Mouse (Mus musculus) stomach, postnatal 0 days (tissue): ENCODE measurements around the gene Rpain. TPM values are rescaled to one million over a fixed set of nuclear protein-coding genes. Genes with fewer than 3 reads are reported as not detected.
A peak's percentile ranks its signal among the peaks of the same experiment; 100 is the strongest.

Experiments used
- ATAC-seq: fragments of 200-750 bp; cut with Nextera tagmentation; 2 replicates; pipeline ENCODE4 v1.8.0; 2017; ENCODE audit not compliant: low FRiP score, low TSS enrichment
- DNase-seq: peaks from one replicate; pipeline ENCODE4 v3.0.0-alpha.2; 2016; ENCODE audit warnings: low spot score
- H3K27ac ChIP-seq: fragments of 300-500 bp; sonication (generic); replicated peaks from 2 replicates; pipeline ENCODE4 v1.5.1; 2014; ENCODE audit warnings: mild to moderate bottlenecking, control low read depth
- H3K27me3 ChIP-seq: fragments of 300-500 bp; sonication (generic); 2 replicates; pipeline ENCODE4 v1.6.1; 2014; ENCODE audit warnings: low read length; ENCODE audit not compliant: control insufficient read depth, insufficient read depth
- H3K36me3 ChIP-seq: fragments of 300-500 bp; sonication (generic); 2 replicates; pipeline ENCODE4 v1.6.1; 2014; ENCODE audit warnings: low read length, mixed read lengths; ENCODE audit not compliant: control insufficient read depth, insufficient read depth
- H3K4me1 ChIP-seq: fragments of 300-500 bp; sonication (generic); replicated peaks from 2 replicates; pipeline ENCODE4 v1.6.1; 2014; ENCODE audit warnings: antibody characterized with exemption; ENCODE audit not compliant: control insufficient read depth, insufficient read depth
- H3K4me2 ChIP-seq: fragments of 300-500 bp; sonication (generic); replicated peaks from 2 replicates; pipeline ENCODE4 v1.6.1; 2014; ENCODE audit warnings: low read depth, mild to moderate bottlenecking, control low read depth, moderate library complexity
- H3K4me3 ChIP-seq: fragments of 300-500 bp; sonication (generic); 2 replicates; pipeline ENCODE4 v1.5.1; 2014; ENCODE audit warnings: low read depth, low read length, control low read depth
- H3K9ac ChIP-seq: fragments of 300-500 bp; sonication (generic); 2 replicates; pipeline ENCODE4 v1.6.1; 2014; ENCODE audit warnings: mild to moderate bottlenecking, low read length, control low read depth, mixed read lengths
- H3K9me3 ChIP-seq: fragments of 300-500 bp; sonication (generic); 2 replicates; pipeline ENCODE4 v1.6.1; 2016; ENCODE audit warnings: low read length; ENCODE audit not compliant: control insufficient read depth
- CTCF ChIP-seq: IDR thresholded peaks from 2 replicates; pipeline ENCODE4 v1.5.1; 2016; ENCODE audit warnings: antibody characterized with exemption, low read depth, mild to moderate bottlenecking, moderate library complexity
- EP300 ChIP-seq: optimal IDR thresholded peaks from 2 replicates; pipeline ENCODE3; 2016; ENCODE audit warnings: antibody characterized with exemption
- WGBS: fragments of 180-500 bp; shearing (Covaris S2); extraction: QIAGEN DNeasy Blood & Tissue Kit; methylation state at CpG from one replicate; pipeline ENCODE4 v1.1.7; 2014; 5-methylcytosine and 5-hydroxymethylcytosine counted together
- polyA plus RNA-seq: library from polyadenylated mRNA; unstranded; fragments of >200 nt; fragmentation: Nextera tagmentation; extraction: Ambion mirVana; gene quantifications from 2 replicates; pipeline ENCODE4 v1.2.1, GENCODE M21; 2015

Rpain gene
- polyA plus RNA-seq, 1 experiment from 2014 or later = 42.2 TPM

GRCm38 (mm10) chr11:71004316-71004773 lies 34.3 kb downstream of the Rpain start, which contains the start of gene Dhx33:
Gene Dhx33, minus strand, starts transcription at chr11:71004437.
- H3K9ac ChIP-seq = peak within 1 kb of the TSS; percentile 69
- no peaks in the 10 kb centered on the region for H3K27me3 ChIP-seq
- H3K27ac ChIP-seq = peak within 1 kb of the TSS; percentile 76
- H3K4me3 ChIP-seq = peak within 1 kb of the TSS; percentile 91
- ATAC-seq = peak; percentile 96
- no peak for TF ChIP-seq EP300
- TF ChIP-seq CTCF = peak; percentile 59
- peaks cover 4% of the 10 kb centered on the region for H3K36me3 ChIP-seq
- H3K4me1 ChIP-seq = 0 out of 2 replicates have a peak, but pooled peaks cover 2% of the 10 kb centered on the region
- WGBS = under 1% methylated on average over 35 of the region's 35 CpGs
- peak within 1 kb of the TSS; percentile 84 for H3K4me2 ChIP-seq
- no peaks in the 10 kb centered on the region for H3K9me3 ChIP-seq
- DNase-seq = peak; percentile 98

GRCm38 (mm10) chr11:71005046-71005445 lies 35.0 kb downstream of the Rpain start:
- peaks cover 10% of the 10 kb centered on the region for H3K36me3 ChIP-seq
- TF ChIP-seq CTCF (no peak), EP300 (no peak)
- no peaks in the 10 kb centered on the region for H3K27me3 ChIP-seq
- H3K4me3 ChIP-seq = peak overlapping the region; percentile 91; the same call in 1 of the 2 replicates
- peak overlapping the region; percentile 13; the same call in 1 of the 2 replicates for H3K9ac ChIP-seq
- peak overlapping the region; percentile 48 for H3K4me2 ChIP-seq
- 0 out of 2 replicates have a peak, but pooled peaks cover 2% of the 10 kb centered on the region for H3K4me1 ChIP-seq
- WGBS = 41% methylated on average over 5 of the region's 5 CpGs
- no peak overlapping the region for H3K27ac ChIP-seq
- ATAC-seq (no peak), DNase-seq (no peak)
- no peaks in the 10 kb centered on the region for H3K9me3 ChIP-seq

- no peak overlapping the region for H3K27ac ChIP-seq
- WGBS = 92% methylated on average over 6 of the region's 6 CpGs
- no peak overlapping the region for H3K4me3 ChIP-seq
- H3K4me1 ChIP-seq = 0 out of 2 replicates have a peak, but pooled peaks cover 2% of the 10 kb centered on the region
- H3K9ac ChIP-seq = no peak overlapping the region
- H3K27me3 ChIP-seq = no peaks in the 10 kb centered on the region
- peaks cover 15% of the 10 kb centered on the region for H3K36me3 ChIP-seq
- no peak for ATAC-seq
- H3K4me2 ChIP-seq = no peak overlapping the region
- no peaks in the 10 kb centered on the region for H3K9me3 ChIP-seq
- no peak for TF ChIP-seq EP300
- TF ChIP-seq CTCF = no peak
- no peak for DNase-seq
Observed at GRCm38 (mm10) chr11:71007026-71007425, 37.0 kb downstream of the Rpain start.

GRCm38 (mm10) chr11:71007831-71008230 lies 37.8 kb downstream of the Rpain start:
- WGBS = 78% methylated on average over 7 of the region's 7 CpGs
- ATAC-seq = no peak
- TF ChIP-seq EP300 = no peak
- TF ChIP-seq CTCF = no peak

GRCm38 (mm10) chr11:71008321-71008720 lies 38.3 kb downstream of the Rpain start:
- no peak overlapping the region for H3K27ac ChIP-seq
- H3K36me3 ChIP-seq = peaks cover 15% of the 10 kb centered on the region
- TF ChIP-seq CTCF = no peak
- TF ChIP-seq EP300 = no peak
- H3K4me3 ChIP-seq = no peak overlapping the region
- H3K4me1 ChIP-seq = no peaks in the 10 kb centered on the region
- no peaks in the 10 kb centered on the region for H3K27me3 ChIP-seq
- H3K9me3 ChIP-seq = no peaks in the 10 kb centered on the region
- no peak overlapping the region for H3K4me2 ChIP-seq
- DNase-seq (no peak), ATAC-seq (no peak)
- no peak overlapping the region for H3K9ac ChIP-seq
- 85% methylated on average over 3 of the region's 3 CpGs for WGBS

More at GRCm38 (mm10) chr11:71007831-71008230, 37.8 kb downstream of the Rpain start:
- no peak overlapping the region for H3K27ac ChIP-seq
- 0 out of 2 replicates have a peak, but pooled peaks cover 1% of the 10 kb centered on the region for H3K4me1 ChIP-seq
- H3K9me3 ChIP-seq = no peaks in the 10 kb centered on the region
- no peak for DNase-seq
- no peaks in the 10 kb centered on the region for H3K27me3 ChIP-seq
- no peak overlapping the region for H3K4me2 ChIP-seq
- no peak overlapping the region for H3K4me3 ChIP-seq
- H3K36me3 ChIP-seq = peaks cover 15% of the 10 kb centered on the region
- no peak overlapping the region for H3K9ac ChIP-seq

GRCm38 (mm10) chr11:71012743-71013142 lies 42.7 kb downstream of the Rpain start:
- WGBS = 92% methylated on average over 7 of the region's 7 CpGs
- Histone ChIP-seq H3K36me3 (peaks cover 13% of the 10 kb centered on the region), H3K27me3 (no peaks in the 10 kb centered on the region), H3K9ac (no peak overlapping the region), H3K9me3 (no peaks in the 10 kb centered on the region), H3K4me2 (no peak overlapping the region), H3K4me3 (no peak overlapping the region), H3K4me1 (0 out of 2 replicates have a peak, but pooled peaks cover 2% of the 10 kb centered on the region), H3K27ac (no peak overlapping the region)
- DNase-seq = no peak
- TF ChIP-seq CTCF = no peak
- TF ChIP-seq EP300 = no peak
- ATAC-seq = no peak
